Mouse (Mus musculus) heart, embryonic 14.5 days (tissue): ENCODE data around the gene Med10. TPM values are rescaled to one million over a fixed set of nuclear protein-coding genes. Genes with fewer than 3 reads are reported as not detected.

Source experiments
- ATAC-seq: fragments of 200-750 bp; cut with Nextera tagmentation; 2 replicates; pipeline ENCODE4 v1.8.0; 2017; ENCODE audit warnings: low read depth, moderate TSS enrichment; ENCODE audit not compliant: insufficient number of reproducible peaks, insufficient read depth, low FRiP score
- H3K27ac ChIP-seq, 2 experiments: fragments of 200-500 bp in 1 of 2; fragments of 300-500 bp in 1 of 2; sonication (generic) in 1 of 2; replicated peaks in 1 of 2; 2 replicates each; pipeline ENCODE4 v1.5.1; 2012 to 2014; ENCODE audit warnings: low read depth in 2 of 2, low read length in 2 of 2, control low read depth in 1 of 2, mild to moderate bottlenecking in 1 of 2, mixed read lengths in 1 of 2; ENCODE audit not compliant: control insufficient read depth in 1 of 2, insufficient read depth in 1 of 2
- H3K27me3 ChIP-seq: fragments of 300-500 bp; sonication (generic); 2 replicates; pipeline ENCODE4 v1.6.1; 2014; ENCODE audit warnings: mild to moderate bottlenecking, low read length, control low read depth; ENCODE audit not compliant: control insufficient read depth, insufficient read depth
- H3K36me3 ChIP-seq: fragments of 300-500 bp; sonication (generic); 2 replicates; pipeline ENCODE4 v1.6.1; 2014; ENCODE audit warnings: mild to moderate bottlenecking, control low read depth, low read length, mixed read lengths; ENCODE audit not compliant: control insufficient read depth, insufficient read depth
- H3K4me1 ChIP-seq, 2 experiments: fragments of 200-500 bp in 1 of 2; fragments of 300-500 bp in 1 of 2; sonication (generic) in 1 of 2; 2 replicates each; pipeline ENCODE4 v1.6.1; 2012 to 2014; ENCODE audit warnings: low read length in 2 of 2, control low read depth in 1 of 2, mixed read lengths in 1 of 2; ENCODE audit not compliant: control insufficient read depth in 2 of 2, insufficient read depth in 2 of 2
- H3K4me2 ChIP-seq: fragments of 300-500 bp; sonication (generic); 2 replicates; pipeline ENCODE4 v1.6.1; 2014; ENCODE audit warnings: mild to moderate bottlenecking, low read length
- H3K4me3 ChIP-seq, 2 experiments: fragments of 200-500 bp in 1 of 2; fragments of 300-500 bp in 1 of 2; sonication (generic) in 1 of 2; 2 replicates each; pipeline ENCODE4 v1.5.1; 2012 to 2014; ENCODE audit warnings: low read length in 2 of 2, mild to moderate bottlenecking in 2 of 2, control low read depth in 1 of 2, low read depth in 1 of 2, moderate library complexity in 1 of 2; ENCODE audit not compliant: control insufficient read depth in 1 of 2, insufficient read depth in 1 of 2
- H3K9ac ChIP-seq: fragments of 300-500 bp; sonication (generic); 2 replicates; pipeline ENCODE4 v1.6.1; 2014; ENCODE audit warnings: mild to moderate bottlenecking, low read length
- H3K9me3 ChIP-seq: fragments of 300-500 bp; sonication (generic); 2 replicates; pipeline ENCODE4 v1.6.1; 2016; ENCODE audit warnings: low read length, control low read depth; ENCODE audit not compliant: control insufficient read depth
- WGBS: fragments of 180-500 bp; shearing (Covaris S2); extraction: QIAGEN DNeasy Blood & Tissue Kit; methylation state at CpG from one replicate; pipeline ENCODE4 v1.1.7; 2014; 5-methylcytosine and 5-hydroxymethylcytosine counted together
- polyA plus RNA-seq: library from polyadenylated mRNA; unstranded; fragments of >200 nt; fragmentation: Nextera tagmentation; extraction: Ambion mirVana; gene quantifications from 2 replicates; pipeline ENCODE4 v1.2.1, GENCODE M21; 2014

The Med10 gene
- polyA plus RNA-seq, 1 experiment from 2014 or later, result 104 TPM

DNA sequence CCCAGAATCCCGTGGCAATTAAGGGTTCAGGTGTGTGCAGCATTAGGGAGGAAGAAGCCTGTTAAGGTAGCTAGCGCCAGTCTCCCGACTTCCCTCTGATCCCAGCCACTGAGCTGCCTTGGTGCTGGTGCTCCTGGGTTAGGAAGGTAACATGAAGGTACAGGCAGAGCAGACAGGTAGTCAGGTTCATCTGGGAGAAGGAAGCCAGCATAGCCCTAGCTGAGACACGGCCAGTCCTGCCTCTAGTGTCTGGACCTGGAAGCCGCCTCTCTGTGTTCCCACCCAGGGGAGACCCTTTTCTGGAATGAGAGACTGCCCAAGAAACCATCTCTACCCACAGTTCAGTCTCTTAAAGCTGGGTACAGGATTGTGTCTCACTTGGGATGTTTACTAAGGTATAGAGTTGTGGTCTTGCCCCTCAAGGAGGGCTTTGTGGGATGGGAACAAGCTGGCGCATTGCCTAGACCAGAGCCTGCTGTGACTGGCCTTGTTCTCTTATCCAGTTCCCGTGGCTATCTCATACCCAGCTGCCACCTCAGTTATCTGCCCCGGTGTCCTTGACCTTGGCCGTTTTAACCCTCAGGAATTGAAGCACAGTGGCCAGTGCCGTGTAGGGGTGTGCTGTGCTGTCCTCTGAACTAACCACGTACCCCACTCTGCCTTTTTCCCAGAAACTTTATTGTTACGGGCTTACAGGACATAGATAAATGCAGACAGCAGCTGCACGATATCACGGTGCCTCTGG lies 8.9 kb downstream of the Med10 start:
- no peak for ATAC-seq
- Histone ChIP-seq H3K36me3 (peaks cover 41% of the 10 kb centered on the region), H3K27me3 (no peaks in the 10 kb centered on the region), H3K27ac (peak overlapping the region in 1 of 2 experiments; percentile 14; a peak in 1 of 4 replicates), H3K4me2 (peak overlapping the region; percentile 96), H3K4me3 (peak overlapping the region; percentile 7 to 77; a peak in 3 of 4 replicates), H3K9me3 (no peaks in the 10 kb centered on the region), H3K4me1 (peaks cover 13% of the 10 kb centered on the region in 2 experiments), H3K9ac (peak overlapping the region; percentile 86)
- 70% methylated on average over 14 of the region's 14 CpGs for WGBS

DNA sequence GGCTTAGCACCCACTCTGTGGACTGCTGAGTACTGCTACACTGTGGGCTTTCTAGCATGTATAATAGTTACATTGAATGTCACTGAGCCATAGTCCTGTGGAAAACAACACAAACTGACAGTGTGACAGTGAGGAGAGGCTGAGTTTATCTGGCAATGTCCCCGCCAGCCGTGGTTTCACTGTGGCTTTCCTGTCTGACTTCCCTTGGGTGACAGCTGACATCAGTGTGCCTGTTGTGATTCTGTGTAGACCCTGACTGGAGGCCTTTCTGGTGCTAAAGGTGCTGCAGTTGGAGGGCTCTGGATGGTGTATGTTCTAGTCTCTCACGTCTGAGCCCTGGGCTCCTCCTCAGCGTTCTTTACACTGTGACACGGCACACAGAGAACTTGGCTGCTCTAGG lies 11.7 kb downstream of the Med10 start:
- H3K4me2 ChIP-seq, result no peak overlapping the region
- no peak overlapping the region for H3K9ac ChIP-seq
- no peaks in the 10 kb centered on the region for H3K27me3 ChIP-seq
- WGBS, result 84% methylated on average over 5 of the region's 5 CpGs
- ATAC-seq, result no peak
- H3K27ac ChIP-seq, result no peak overlapping the region
- peaks cover 57% of the 10 kb centered on the region for H3K36me3 ChIP-seq
- peaks cover 13% of the 10 kb centered on the region in 2 experiments for H3K4me1 ChIP-seq
- H3K9me3 ChIP-seq, result no peaks in the 10 kb centered on the region
- no peak overlapping the region for H3K4me3 ChIP-seq

DNA sequence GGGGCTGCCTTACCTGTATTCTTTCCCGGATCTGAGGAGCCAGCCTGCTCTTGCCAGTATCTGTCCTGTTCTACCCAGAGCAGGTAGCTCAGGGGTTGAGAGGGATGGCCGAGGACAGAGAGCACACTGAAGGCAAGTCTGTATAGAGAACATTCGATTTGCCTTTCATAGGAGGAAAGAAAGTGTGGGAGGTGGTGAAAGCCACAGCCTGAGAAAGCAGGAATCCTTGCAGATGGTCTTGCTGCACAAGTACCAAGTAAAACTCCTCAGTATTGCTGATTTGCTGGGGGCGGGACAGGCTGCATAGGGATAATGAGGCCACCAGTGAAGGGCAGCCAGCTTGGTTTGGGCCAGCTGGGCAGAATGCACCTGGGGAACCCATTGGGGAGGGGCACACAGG lies 16.1 kb downstream of the Med10 start:
- no peak overlapping the region for H3K4me2 ChIP-seq
- no peaks in the 10 kb centered on the region for H3K4me1 ChIP-seq
- peaks cover 44% of the 10 kb centered on the region for H3K36me3 ChIP-seq
- no peak overlapping the region for H3K4me3 ChIP-seq
- H3K9ac ChIP-seq, result no peak overlapping the region
- no peaks in the 10 kb centered on the region for H3K9me3 ChIP-seq
- ATAC-seq, result no peak
- no peaks in the 10 kb centered on the region for H3K27me3 ChIP-seq
- H3K27ac ChIP-seq, result no peak overlapping the region
- 79% methylated on average over 4 of the region's 4 CpGs for WGBS

DNA sequence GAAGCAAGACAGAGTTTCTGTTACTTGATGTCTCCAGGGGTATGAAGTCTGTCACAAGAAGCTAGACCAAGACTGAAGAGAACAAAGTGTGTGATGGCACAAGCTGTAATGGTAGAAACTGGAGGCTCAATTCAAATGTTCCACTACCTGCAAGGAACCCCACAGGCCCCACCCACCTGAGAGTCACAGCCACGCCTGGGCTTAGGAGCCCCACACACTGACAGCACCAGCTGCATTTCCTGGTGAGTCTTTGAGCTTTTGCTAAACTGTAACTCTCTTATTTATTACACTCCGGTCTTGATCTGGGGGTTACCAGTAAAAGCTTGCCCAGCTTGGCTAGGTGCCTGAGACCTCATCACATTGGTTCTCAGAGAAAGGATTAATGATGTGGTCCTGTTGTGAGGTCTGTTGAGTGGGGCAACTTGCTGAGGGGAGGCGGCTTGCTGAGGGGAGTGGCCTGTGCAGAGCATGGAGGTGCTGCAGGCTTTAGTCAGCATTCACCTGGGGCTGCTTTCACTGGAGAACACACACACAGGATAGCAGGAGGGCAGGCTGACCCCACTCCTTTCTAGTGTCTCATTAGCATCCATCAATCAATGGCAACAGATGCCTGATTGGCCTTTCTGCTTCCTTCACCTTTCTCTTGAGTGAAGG lies 19.1 kb downstream of the Med10 start:
- H3K4me2 ChIP-seq, result no peak overlapping the region
- H3K9ac ChIP-seq, result no peak overlapping the region
- H3K4me3 ChIP-seq, result no peak overlapping the region
- no peaks in the 10 kb centered on the region for H3K27me3 ChIP-seq
- ATAC-seq, result no peak
- no peak overlapping the region for H3K27ac ChIP-seq
- no peaks in the 10 kb centered on the region; a peak in 1 of 4 replicates for H3K4me1 ChIP-seq
- no peaks in the 10 kb centered on the region for H3K9me3 ChIP-seq
- peaks cover 14% of the 10 kb centered on the region for H3K36me3 ChIP-seq
- 49% methylated on average over 3 of the region's 3 CpGs for WGBS

DNA sequence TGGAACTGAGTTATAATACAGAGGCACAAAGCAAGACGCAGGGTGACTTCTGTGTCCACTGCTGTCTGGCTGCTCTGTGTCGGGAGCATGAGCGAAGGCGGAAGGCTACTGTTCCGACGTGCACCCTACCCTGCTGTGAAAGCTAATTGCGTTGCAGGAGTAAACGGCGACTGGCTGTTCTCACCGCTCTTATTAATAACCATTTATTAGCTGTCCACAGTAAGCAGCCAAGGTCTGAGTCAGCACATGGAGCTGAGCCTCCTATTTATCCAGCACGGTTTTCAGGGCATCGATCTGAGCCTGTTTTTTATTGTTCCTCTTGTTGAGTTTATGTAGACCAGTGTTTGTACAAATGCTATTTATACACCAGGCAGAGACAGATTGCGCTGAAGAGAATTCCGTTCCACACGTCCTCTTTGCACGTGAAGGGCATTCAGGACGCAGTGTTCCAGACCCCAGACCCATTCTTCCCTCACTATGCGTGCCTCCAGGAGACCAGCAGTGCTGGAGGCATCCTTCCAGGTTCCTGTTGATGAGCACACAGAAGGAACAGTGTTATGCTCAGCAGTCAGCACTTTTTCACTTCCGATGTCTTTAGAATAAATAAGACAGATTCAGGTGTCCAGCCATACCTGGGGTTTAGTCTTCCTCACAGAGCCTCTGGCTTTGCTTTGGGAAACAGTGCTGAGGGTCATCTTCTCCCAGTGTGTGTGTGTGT lies 21.9 kb downstream of the Med10 start:
- ATAC-seq, result no peak
- no peak overlapping the region for H3K27ac ChIP-seq
- no peak overlapping the region for H3K9ac ChIP-seq
- 60% methylated on average over 19 of the region's 19 CpGs for WGBS
- H3K9me3 ChIP-seq, result no peaks in the 10 kb centered on the region
- no peaks in the 10 kb centered on the region for H3K36me3 ChIP-seq
- H3K4me3 ChIP-seq, result no peak overlapping the region
- H3K27me3 ChIP-seq, result no peaks in the 10 kb centered on the region
- no peaks in the 10 kb centered on the region; a peak in 1 of 4 replicates for H3K4me1 ChIP-seq
- peak overlapping the region; percentile 38 for H3K4me2 ChIP-seq

DNA sequence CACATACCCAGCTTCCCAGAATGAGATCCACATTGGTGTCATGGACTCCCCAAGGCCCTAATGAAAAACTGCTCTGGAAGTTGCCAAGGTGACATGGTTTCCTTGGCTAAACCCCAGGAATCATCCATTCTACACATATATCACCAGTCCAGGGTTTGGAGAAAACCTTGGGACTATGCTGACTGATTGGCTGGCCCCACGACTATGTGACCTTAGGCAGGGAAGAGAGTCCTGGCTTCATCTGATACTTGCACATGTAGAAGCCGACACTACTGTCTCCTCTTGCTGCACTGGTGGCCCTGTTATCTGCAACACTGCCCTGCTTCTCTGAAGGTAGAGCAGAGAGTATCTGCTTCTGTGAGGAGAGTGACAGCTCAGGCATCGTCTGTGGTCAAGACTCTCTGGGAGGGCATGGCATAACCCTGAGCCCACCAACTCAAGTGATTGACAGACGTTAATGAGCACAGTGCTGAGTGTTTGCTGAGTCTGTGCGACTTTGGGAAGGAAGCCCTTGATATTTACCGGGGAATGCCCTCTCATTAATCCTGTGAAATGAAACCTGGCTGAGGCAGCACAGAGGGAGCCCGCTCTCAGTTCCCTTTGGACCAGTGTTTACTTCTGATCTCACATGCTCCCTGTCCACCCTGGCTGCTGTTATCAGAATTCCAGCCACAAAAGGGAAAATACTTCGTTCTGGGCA lies 23.4 kb downstream of the Med10 start:
- ATAC-seq, result no peak
- H3K4me2 ChIP-seq, result no peak overlapping the region
- H3K4me3 ChIP-seq, result no peak overlapping the region
- H3K9me3 ChIP-seq, result no peaks in the 10 kb centered on the region
- no peaks in the 10 kb centered on the region; a peak in 1 of 4 replicates for H3K4me1 ChIP-seq
- no peak overlapping the region for H3K9ac ChIP-seq
- 29% methylated on average over 8 of the region's 8 CpGs for WGBS
- no peak overlapping the region for H3K27ac ChIP-seq
- H3K27me3 ChIP-seq, result no peaks in the 10 kb centered on the region
- no peaks in the 10 kb centered on the region for H3K36me3 ChIP-seq

DNA sequence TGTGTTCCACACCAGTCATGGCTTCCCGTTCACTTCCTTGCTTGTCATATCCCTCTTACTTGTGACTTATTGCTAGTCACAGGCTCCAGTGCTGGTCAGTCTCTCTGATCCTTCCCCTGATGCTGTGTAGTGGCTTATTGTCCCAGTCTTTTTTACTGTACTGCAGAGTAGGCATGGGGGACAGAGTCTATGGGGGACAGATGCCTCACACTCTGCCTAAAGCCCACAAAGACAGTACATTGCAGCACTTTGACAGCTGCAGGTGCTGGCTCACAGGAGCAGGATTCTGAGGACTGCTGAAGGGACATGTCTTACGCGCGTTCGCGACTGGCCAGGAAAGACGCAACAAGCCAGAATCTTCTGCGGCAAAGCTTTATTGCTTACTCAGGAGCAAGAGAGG lies 28.4 kb downstream of the Med10 start:
- Histone ChIP-seq H3K9ac (no peak overlapping the region), H3K36me3 (no peaks in the 10 kb centered on the region), H3K4me3 (no peak overlapping the region), H3K9me3 (no peaks in the 10 kb centered on the region), H3K4me1 (no peaks in the 10 kb centered on the region), H3K4me2 (no peak overlapping the region), H3K27ac (no peak overlapping the region), H3K27me3 (no peaks in the 10 kb centered on the region)
- WGBS, result 79% methylated on average over 8 of the region's 8 CpGs
- no peak for ATAC-seq
